Mouse (Mus musculus): ENCODE data around the gene Fgf13. TPM values are rescaled to one million over a fixed set of nuclear protein-coding genes. Genes with fewer than 3 reads are reported as not detected.

Gene Fgf13
- polyA plus RNA-seq, 1 experiment from 2014 or later, result 100 TPM

- Histone ChIP-seq H3K4me2 (ENCODE audit: low read length) (no peak overlapping the region), H3K27ac (replicated peaks; ENCODE audit: low read depth, low read length) (no peak overlapping the region), H3K27me3 (ENCODE audit: control insufficient read depth, insufficient read depth, low read length) (no peaks in the 10 kb centered on the region), H3K4me3 (replicated peaks; ENCODE audit: low read depth, low read length) (no peak overlapping the region), H3K9me3 (ENCODE audit: control insufficient read depth, low read length) (no peaks in the 10 kb centered on the region), H3K36me3 (ENCODE audit: control insufficient read depth, insufficient read depth, low read length) (no peaks in the 10 kb centered on the region), H3K4me1 (ENCODE audit: control insufficient read depth, insufficient read depth, low read length) (no peaks in the 10 kb centered on the region), H3K9ac (replicated peaks; ENCODE audit: low read length) (no peak overlapping the region)
- ATAC-seq (ENCODE audit: low FRiP score, low TSS enrichment) (no peak), DNase-seq (no peak)
- WGBS, result 98% methylated on average over 3 of the region's 3 CpGs
Measured at GRCm38 (mm10) chrX:59085928-59086327, 481.9 kb downstream of the Fgf13 start.

GRCm38 (mm10) chrX:59080427-59080826, 487.4 kb downstream of the Fgf13 start:
- no peak overlapping the region for H3K27ac ChIP-seq (replicated peaks; ENCODE audit: low read depth, low read length)
- no peaks in the 10 kb centered on the region for H3K9me3 ChIP-seq (ENCODE audit: control insufficient read depth, low read length)
- no peak for DNase-seq
- H3K4me3 ChIP-seq (replicated peaks; ENCODE audit: low read depth, low read length), result no peak overlapping the region
- no peaks in the 10 kb centered on the region for H3K36me3 ChIP-seq (ENCODE audit: control insufficient read depth, insufficient read depth, low read length)
- no peak for ATAC-seq (ENCODE audit: low FRiP score, low TSS enrichment)
- H3K4me2 ChIP-seq (ENCODE audit: low read length), result no peak overlapping the region
- H3K9ac ChIP-seq (replicated peaks; ENCODE audit: low read length), result no peak overlapping the region
- H3K4me1 ChIP-seq (ENCODE audit: control insufficient read depth, insufficient read depth, low read length), result no peaks in the 10 kb centered on the region
- no peaks in the 10 kb centered on the region for H3K27me3 ChIP-seq (ENCODE audit: control insufficient read depth, insufficient read depth, low read length)

GRCm38 (mm10) chrX:59072083-59072482, 495.8 kb downstream of the Fgf13 start:
- WGBS, result 83% methylated on average over 3 of the region's 3 CpGs
- no peak for ATAC-seq (ENCODE audit: low FRiP score, low TSS enrichment)
- no peaks in the 10 kb centered on the region for H3K27me3 ChIP-seq (ENCODE audit: control insufficient read depth, insufficient read depth, low read length)

GRCm38 (mm10) chrX:59063157-59063556, 504.7 kb downstream of the Fgf13 start:
- ATAC-seq (ENCODE audit: low FRiP score, low TSS enrichment), result no peak
- no peaks in the 10 kb centered on the region for H3K27me3 ChIP-seq (ENCODE audit: control insufficient read depth, insufficient read depth, low read length)
- H3K36me3 ChIP-seq (ENCODE audit: control insufficient read depth, insufficient read depth, low read length), result no peaks in the 10 kb centered on the region
- H3K4me1 ChIP-seq (ENCODE audit: control insufficient read depth, insufficient read depth, low read length), result no peaks in the 10 kb centered on the region
- 85% methylated on average over 4 of the region's 4 CpGs for WGBS
- H3K9me3 ChIP-seq (ENCODE audit: control insufficient read depth, low read length), result no peaks in the 10 kb centered on the region
- no peak for DNase-seq
- no peak overlapping the region for H3K9ac ChIP-seq (replicated peaks; ENCODE audit: low read length)
- no peak overlapping the region for H3K4me2 ChIP-seq (ENCODE audit: low read length)
- H3K4me3 ChIP-seq (replicated peaks; ENCODE audit: low read depth, low read length), result no peak overlapping the region
- no peak overlapping the region for H3K27ac ChIP-seq (replicated peaks; ENCODE audit: low read depth, low read length)

More at GRCm38 (mm10) chrX:59072083-59072482, 495.8 kb downstream of the Fgf13 start:
- Histone ChIP-seq H3K36me3 (ENCODE audit: control insufficient read depth, insufficient read depth, low read length) (no peaks in the 10 kb centered on the region), H3K9me3 (ENCODE audit: control insufficient read depth, low read length) (no peaks in the 10 kb centered on the region), H3K4me1 (ENCODE audit: control insufficient read depth, insufficient read depth, low read length) (no peaks in the 10 kb centered on the region), H3K4me2 (ENCODE audit: low read length) (no peak overlapping the region), H3K27ac (replicated peaks; ENCODE audit: low read depth, low read length) (no peak overlapping the region), H3K4me3 (replicated peaks; ENCODE audit: low read depth, low read length) (no peak overlapping the region), H3K9ac (replicated peaks; ENCODE audit: low read length) (no peak overlapping the region)
- DNase-seq, result no peak

GRCm38 (mm10) chrX:59034969-59035368, 532.9 kb downstream of the Fgf13 start:
- no peaks in the 10 kb centered on the region for H3K36me3 ChIP-seq (ENCODE audit: control insufficient read depth, insufficient read depth, low read length)
- no peak overlapping the region for H3K9ac ChIP-seq (replicated peaks; ENCODE audit: low read length)
- H3K4me2 ChIP-seq (ENCODE audit: low read length), result no peak overlapping the region
- no peaks in the 10 kb centered on the region for H3K9me3 ChIP-seq (ENCODE audit: control insufficient read depth, low read length)
- WGBS, result 80% methylated on average over 1 of the region's 1 CpGs
- H3K4me3 ChIP-seq (replicated peaks; ENCODE audit: low read depth, low read length), result no peak overlapping the region
- no peaks in the 10 kb centered on the region for H3K27me3 ChIP-seq (ENCODE audit: control insufficient read depth, insufficient read depth, low read length)
- H3K4me1 ChIP-seq (ENCODE audit: control insufficient read depth, insufficient read depth, low read length), result no peaks in the 10 kb centered on the region
- H3K27ac ChIP-seq (replicated peaks; ENCODE audit: low read depth, low read length), result no peak overlapping the region
- no peak for ATAC-seq (ENCODE audit: low FRiP score, low TSS enrichment)
- no peak for DNase-seq

MicroRNA genes within 50 kb of the gene (microRNA counts, 519-probe panel; counts per million panel counts)
- not detected for microRNA mmu-miR-504

Small RNA genes lying within 50 kb of the gene (microRNA-seq; reads per million reads assigned to microRNA genes)
- 11.9 reads per million, percentile 36 among the genes with 10 or more reads in this experiment for gene Mir504
